Mouse (Mus musculus) T-cell, adult 66 days (primary cell): Measurements from ENCODE around the gene Trim11. TPM values are rescaled to one million over a fixed set of nuclear protein-coding genes. Genes with fewer than 3 reads are reported as not detected.

Source experiments
- total RNA-seq, 2 experiments: library from RNA; stranded (reverse); gene quantifications; 3 replicates in 1 of 2; 4 replicates in 1 of 2; pipeline ENCODE4 v1.2.4; 2023

Gene Trim11
- total RNA-seq, result 10 to 100 TPM; 68.7 to 76.5 TPM

GRCm38 (mm10) chr11:58978027-58978705 is at the start of gene Trim11:
TSS of gene Trim11 (plus strand) at chr11:58978093.

DNA sequence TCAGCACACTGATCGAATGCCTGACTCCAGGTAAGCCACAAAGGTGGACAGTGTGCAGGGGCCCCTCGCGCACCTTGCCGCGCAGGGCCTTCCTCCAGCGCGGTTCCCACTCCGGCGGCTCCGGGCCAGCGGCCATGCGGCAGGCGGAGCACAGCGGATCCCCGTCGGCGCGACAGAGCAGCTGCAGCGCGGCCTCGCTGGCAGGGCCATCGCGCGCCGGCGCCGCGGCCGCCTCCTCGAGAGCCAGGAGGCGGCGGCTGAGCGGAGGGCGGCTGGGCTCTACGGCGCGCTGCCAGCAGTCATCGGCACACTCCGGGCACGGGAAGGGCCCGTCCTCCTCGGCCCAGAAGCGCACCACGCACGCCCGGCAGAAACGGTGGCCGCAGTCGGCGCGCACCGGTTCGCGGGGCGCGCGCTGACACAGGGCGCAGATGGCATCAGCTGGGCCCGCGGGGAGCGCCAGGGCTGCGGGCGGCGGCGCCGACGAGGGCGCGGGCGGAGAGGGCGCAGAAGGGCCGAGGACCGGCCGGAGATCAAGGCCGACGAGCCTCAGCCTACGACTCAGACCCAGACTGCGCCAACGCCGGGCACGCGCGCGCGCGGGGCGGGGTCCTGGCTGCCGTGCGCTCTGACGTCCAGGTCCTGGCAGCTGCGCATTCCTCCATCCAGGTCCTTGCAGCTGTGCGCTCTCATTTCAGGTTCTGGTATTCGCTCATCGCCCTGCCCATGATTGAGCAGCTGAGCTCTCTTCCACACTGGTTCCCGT is 39.4 kb upstream of the Trim11 start, which contains the start of gene Rnf187:
Rnf187 (minus strand) TSS at position 595 of the 766 bp plus-strand sequence.

DNA sequence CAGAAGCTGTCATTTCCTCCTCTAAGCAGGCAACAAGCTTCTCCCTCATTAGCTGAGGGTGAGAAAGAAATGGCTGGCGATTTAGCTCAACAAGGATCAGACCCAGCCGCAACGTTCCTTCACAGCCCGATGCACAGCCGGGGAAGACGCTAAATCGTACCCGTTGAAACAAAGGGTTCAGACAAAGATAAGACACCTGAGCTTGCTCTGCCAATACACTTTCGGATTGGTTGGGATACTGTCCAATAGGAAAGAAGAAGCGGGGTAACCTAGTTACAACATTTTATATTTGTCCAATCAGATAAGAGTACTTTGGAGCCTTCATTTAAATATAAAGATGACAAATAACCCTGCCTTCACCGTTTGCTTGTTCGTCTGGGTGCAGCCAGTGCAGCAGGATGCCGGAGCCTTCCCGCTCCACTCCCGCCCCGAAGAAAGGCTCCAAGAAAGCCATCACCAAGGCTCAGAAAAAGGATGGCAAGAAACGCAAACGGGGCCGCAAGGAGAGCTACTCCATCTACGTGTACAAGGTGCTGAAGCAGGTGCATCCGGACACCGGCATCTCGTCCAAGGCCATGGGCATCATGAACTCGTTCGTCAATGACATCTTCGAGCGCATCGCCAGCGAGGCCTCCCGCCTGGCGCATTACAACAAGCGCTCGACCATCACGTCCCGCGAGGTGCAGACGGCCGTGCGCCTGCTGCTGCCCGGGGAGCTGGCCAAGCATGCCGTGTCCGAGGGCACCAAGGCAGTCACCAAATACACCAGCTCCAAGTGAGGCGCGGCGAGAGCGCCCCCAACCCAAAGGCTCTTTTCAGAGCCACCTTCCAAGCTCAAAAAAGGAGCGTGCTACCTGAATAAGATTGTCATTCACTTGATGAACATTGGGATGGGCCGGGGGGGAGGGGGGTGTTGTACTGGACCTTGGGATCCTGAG is 29.1 kb upstream of the Trim11 start, which contains the start of gene Hist3h2ba:
Hist3h2ba (plus strand) TSS at position 379 of the 938 bp plus-strand sequence.

GRCm38 (mm10) chr11:58954420-58955142 is 23.3 kb upstream of the Trim11 start, which contains the start of the genes Hist3h2a and Trim17:
TSS of gene Hist3h2a (plus strand) at chr11:58954685.
TSS of gene Trim17 (plus strand) at chr11:58954685.

Other genes with a start within 250 kb of the Trim11 start
- not detected for gene Olfr317, start 238.9 kb upstream of the Trim11 start, total RNA-seq
- gene Olfr316, start 225.4 kb upstream of the Trim11 start, total RNA-seq, result not detected
- not detected for gene Olfr315, start 204.9 kb upstream of the Trim11 start, total RNA-seq
- not detected for gene Olfr314, start 195.1 kb upstream of the Trim11 start, total RNA-seq
- gene Fam183b, start 176.1 kb upstream of the Trim11 start, total RNA-seq, result not detected
- gene Olfr313, start 163.1 kb upstream of the Trim11 start, total RNA-seq, result not detected
- gene Olfr312, start 148.9 kb upstream of the Trim11 start, total RNA-seq, result not detected
- gene Olfr311, start 138.8 kb upstream of the Trim11 start, total RNA-seq, result not detected
- 10 to 100 TPM in 1 of 2 experiments, 1 to 10 TPM in 1; 7.1 to 15.0 TPM for gene Gm12258, start 130.9 kb upstream of the Trim11 start, total RNA-seq
- gene 2810021J22Rik, start 110.9 kb upstream of the Trim11 start, total RNA-seq, result 10 to 100 TPM; 11.0 to 12.4 TPM
- 10 to 100 TPM; 12.1 to 12.3 TPM for gene Zfp39, start 73.9 kb upstream of the Trim11 start, total RNA-seq
- gene Btnl10, start 60.2 kb upstream of the Trim11 start, total RNA-seq, result not detected
- gene Rnf187, start 39.2 kb upstream of the Trim11 start, total RNA-seq, result 100 to 1,000 TPM; 122 to 136 TPM
- gene Hist3h2ba, start 29.2 kb upstream of the Trim11 start, total RNA-seq, result 10 to 100 TPM; 12.9 to 15.2 TPM
- gene Hist3h2a, start 23.4 kb upstream of the Trim11 start, total RNA-seq, result 10 to 100 TPM; 39.5 to 41.6 TPM
- gene Trim17, start 23.4 kb upstream of the Trim11 start, total RNA-seq, result under 1 TPM in 1 of 2 experiments, not detected in 1; 0.41 TPM
- gene Obscn, start 158.3 kb downstream of the Trim11 start, total RNA-seq, result under 1 TPM; 0.39 to 0.47 TPM
- gene Iba57, start 185.6 kb downstream of the Trim11 start, total RNA-seq, result 10 to 100 TPM; 39.6 to 41.9 TPM
- gene Gjc2, start 205.1 kb downstream of the Trim11 start, total RNA-seq, result under 1 TPM in 1 of 2 experiments, not detected in 1; 0.26 TPM
- gene Guk1, start 214.1 kb downstream of the Trim11 start, total RNA-seq, result 10 to 100 TPM; 36.9 to 37.2 TPM
- gene Mrpl55, start 224.4 kb downstream of the Trim11 start, total RNA-seq, result 10 to 100 TPM; 14.9 to 15.2 TPM
- gene 2310033P09Rik, start 230.2 kb downstream of the Trim11 start, total RNA-seq, result 10 to 100 TPM; 29.0 to 30.0 TPM